Mouse (Mus musculus) adrenal gland, postnatal 25 days (tissue): ENCODE measurements around the gene Plpp7. TPM values are rescaled to one million over a fixed set of nuclear protein-coding genes. Genes with fewer than 3 reads are reported as not detected.

ENCODE experiments used
- microRNA-seq, 2 experiments: library from miRNA; unstranded; fragments of <30 nt; microRNA quantifications; one replicate each; pipeline ENCODE4 v1.2.0; 2021
- total RNA-seq: library from RNA; stranded (reverse); gene quantifications from 2 replicates; pipeline ENCODE4 v1.2.3, GENCODE M21; 2021

Gene Plpp7
- total RNA-seq, 1 experiment from 2014 or later = 6.9 TPM

Small RNA genes within 50 kb of the gene (microRNA-seq; reads per million reads assigned to microRNA genes)
- 0.34 to 2.5 reads per million in 2 experiments for gene Mir7674

Other genes starting within 250 kb of the Plpp7 start
- gene Fibcd1, start 249.5 kb upstream of the Plpp7 start, total RNA-seq = 0.06 TPM in 1 of 2 replicates, not detected in the other
- 12.8 and 15.9 TPM in 2 replicates for gene Lamc3, start 208.2 kb upstream of the Plpp7 start, total RNA-seq
- gene Aif1l, start 145.4 kb upstream of the Plpp7 start, total RNA-seq = 7.1 and 11.0 TPM in 2 replicates
- gene Nup214, start 121.1 kb upstream of the Plpp7 start, total RNA-seq = 73.5 and 77.2 TPM in 2 replicates
- 8.9 and 12.1 TPM in 2 replicates for gene Fam78a, start 10.7 kb upstream of the Plpp7 start, total RNA-seq
- 112 and 128 TPM in 2 replicates for gene Prrc2b, start 55.6 kb downstream of the Plpp7 start, total RNA-seq
- gene Pomt1, start 141.1 kb downstream of the Plpp7 start, total RNA-seq = 47.0 and 54.2 TPM in 2 replicates
- gene Uck1, start 164.6 kb downstream of the Plpp7 start, total RNA-seq = 120 and 132 TPM in 2 replicates
- gene Golga2, start 191.9 kb downstream of the Plpp7 start, total RNA-seq = 65.1 and 87.7 TPM in 2 replicates
- gene Swi5, start 192.5 kb downstream of the Plpp7 start, total RNA-seq = 276 and 297 TPM in 2 replicates